Mouse (Mus musculus) lung, embryonic 14.5 days (tissue): ENCODE measurements around the gene Ccne1. TPM values are rescaled to one million over a fixed set of nuclear protein-coding genes. Genes with fewer than 3 reads are reported as not detected.

ENCODE experiments used
- ATAC-seq: fragments of 200-750 bp; cut with Nextera tagmentation; 2 replicates; pipeline ENCODE4 v1.8.0; 2017; ENCODE audit warnings: mild to moderate bottlenecking, moderate TSS enrichment, moderate library complexity; ENCODE audit not compliant: insufficient read depth
- DNase-seq: peaks from one replicate; pipeline ENCODE4 v3.0.0-alpha.2; 2015
- H3K27ac ChIP-seq: fragments of 300-500 bp; sonication (generic); 2 replicates; pipeline ENCODE4 v1.5.1; 2014; ENCODE audit warnings: low read depth, mild to moderate bottlenecking, moderate library complexity
- H3K27me3 ChIP-seq: fragments of 300-500 bp; sonication (generic); 2 replicates; pipeline ENCODE4 v1.6.1; 2014; ENCODE audit warnings: low read length, control low read depth; ENCODE audit not compliant: insufficient read depth
- H3K36me3 ChIP-seq: fragments of 300-500 bp; sonication (generic); 2 replicates; pipeline ENCODE4 v1.6.1; 2014; ENCODE audit warnings: control low read depth; ENCODE audit not compliant: insufficient read depth
- H3K4me1 ChIP-seq: fragments of 300-500 bp; sonication (generic); 2 replicates; pipeline ENCODE4 v1.6.1; 2014; ENCODE audit warnings: antibody characterized with exemption, control low read depth; ENCODE audit not compliant: insufficient read depth
- H3K4me2 ChIP-seq: fragments of 300-500 bp; sonication (generic); 2 replicates; pipeline ENCODE4 v1.6.1; 2014; ENCODE audit warnings: mild to moderate bottlenecking
- H3K4me3 ChIP-seq: fragments of 300-500 bp; sonication (generic); 2 replicates; pipeline ENCODE4 v1.5.1; 2014; ENCODE audit warnings: low read depth, low read length
- H3K9ac ChIP-seq: fragments of 300-500 bp; sonication (generic); 2 replicates; pipeline ENCODE4 v1.6.1; 2014
- H3K9me3 ChIP-seq: fragments of 300-500 bp; sonication (generic); 2 replicates; pipeline ENCODE4 v1.6.1; 2016; ENCODE audit warnings: low read depth, low read length, control low read depth
- CTCF ChIP-seq: IDR thresholded peaks from 2 replicates; pipeline ENCODE4 v1.5.1; 2016; ENCODE audit warnings: antibody characterized with exemption, low read depth
- WGBS: fragments of 180-500 bp; shearing (Covaris S2); extraction: QIAGEN DNeasy Blood & Tissue Kit; methylation state at CpG from one replicate; pipeline ENCODE4 v1.1.7; 2014; 5-methylcytosine and 5-hydroxymethylcytosine counted together
- polyA plus RNA-seq: library from polyadenylated mRNA; unstranded; fragments of >200 nt; fragmentation: Nextera tagmentation; extraction: Ambion mirVana; gene quantifications from 2 replicates; pipeline ENCODE4 v1.2.1, GENCODE M21; 2014

Gene Ccne1
- polyA plus RNA-seq, 1 experiment from 2014 or later = 79.8 TPM

GRCm38 (mm10) chr7:38118594-38118993, 11.3 kb upstream of the Ccne1 start:
- Histone ChIP-seq H3K4me2 (no peak overlapping the region), H3K27ac (no peak overlapping the region), H3K4me1 (no peaks in the 10 kb centered on the region), H3K9ac (no peak overlapping the region), H3K27me3 (no peaks in the 10 kb centered on the region), H3K9me3 (no peaks in the 10 kb centered on the region), H3K36me3 (no peaks in the 10 kb centered on the region), H3K4me3 (no peak overlapping the region)
- no peak for TF ChIP-seq CTCF
- 4% methylated on average over 1 of the region's 1 CpGs for WGBS
- ATAC-seq = no peak
- DNase-seq = no peak

- Histone ChIP-seq H3K36me3 (no peaks in the 10 kb centered on the region), H3K4me2 (peak overlapping the region; percentile 25; the same call in 1 of the 2 replicates), H3K27me3 (no peaks in the 10 kb centered on the region), H3K27ac (peak overlapping the region; percentile 93), H3K9me3 (no peaks in the 10 kb centered on the region), H3K4me1 (peaks cover 16% of the 10 kb centered on the region; the same call in 1 of the 2 replicates), H3K4me3 (no peak overlapping the region), H3K9ac (no peak overlapping the region)
- 47% methylated on average over 9 of the region's 9 CpGs for WGBS
- TF ChIP-seq CTCF = no peak
- ATAC-seq (no peak), DNase-seq (no peak)
These were observed 5.1 kb upstream of the Ccne1 start for GRCm38 (mm10) chr7:38112451-38112850.

- H3K4me3 ChIP-seq = no peak overlapping the region
- peak; percentile 90 for ATAC-seq
- peaks cover 16% of the 10 kb centered on the region; the same call in 1 of the 2 replicates for H3K4me1 ChIP-seq
- DNase-seq = peak; percentile 95
- no peaks in the 10 kb centered on the region for H3K27me3 ChIP-seq
- no peaks in the 10 kb centered on the region for H3K36me3 ChIP-seq
- H3K27ac ChIP-seq = peak overlapping the region; percentile 93
- H3K9ac ChIP-seq = no peak overlapping the region
- no peak for TF ChIP-seq CTCF
- H3K4me2 ChIP-seq = peak overlapping the region; percentile 47
- no peaks in the 10 kb centered on the region for H3K9me3 ChIP-seq
- WGBS = 12% methylated on average over 3 of the region's 3 CpGs
These were observed 4.7 kb upstream of the Ccne1 start for GRCm38 (mm10) chr7:38111996-38112395.

- H3K27ac ChIP-seq = peak overlapping the region; percentile 65
- peaks cover 23% of the 10 kb centered on the region for H3K4me1 ChIP-seq
- TF ChIP-seq CTCF = no peak
- peak overlapping the region; percentile 92 for H3K4me2 ChIP-seq
- DNase-seq (peak; percentile 22), ATAC-seq (no peak)
- no peaks in the 10 kb centered on the region for H3K9me3 ChIP-seq
- H3K27me3 ChIP-seq = no peaks in the 10 kb centered on the region
- WGBS = 21% methylated on average over 10 of the region's 10 CpGs
- H3K36me3 ChIP-seq = peaks cover 19% of the 10 kb centered on the region; the same call in 1 of the 2 replicates
- peak overlapping the region; percentile 68 for H3K9ac ChIP-seq
- H3K4me3 ChIP-seq = peak overlapping the region; percentile 89
These were observed 912 bp upstream of the Ccne1 start for GRCm38 (mm10) chr7:38108260-38108632.

GRCm38 (mm10) chr7:38106711-38107311, 523 bp downstream of the Ccne1 start:
- no peaks in the 10 kb centered on the region for H3K27me3 ChIP-seq
- peak; percentile 43 for DNase-seq
- TF ChIP-seq CTCF = no peak
- peak; percentile 3 for ATAC-seq
- H3K9me3 ChIP-seq = no peaks in the 10 kb centered on the region
- under 1% methylated on average over 45 of the region's 47 CpGs for WGBS
- peak overlapping the region; percentile 89 for H3K4me3 ChIP-seq
- peaks cover 33% of the 10 kb centered on the region for H3K36me3 ChIP-seq
- H3K4me1 ChIP-seq = peaks cover 15% of the 10 kb centered on the region
- H3K4me2 ChIP-seq = peak overlapping the region; percentile 92
- H3K9ac ChIP-seq = peak overlapping the region; percentile 84
- H3K27ac ChIP-seq = peak overlapping the region; percentile 60

- H3K4me1 ChIP-seq = peaks cover 13% of the 10 kb centered on the region
- H3K9ac ChIP-seq = peak overlapping the region; percentile 84
- peak overlapping the region; percentile 92 for H3K4me2 ChIP-seq
- no peaks in the 10 kb centered on the region for H3K9me3 ChIP-seq
- no peak overlapping the region for H3K27ac ChIP-seq
- peak overlapping the region; percentile 89 for H3K4me3 ChIP-seq
- DNase-seq (no peak), ATAC-seq (no peak)
- WGBS = 64% methylated on average over 3 of the region's 3 CpGs
- H3K36me3 ChIP-seq = peaks cover 48% of the 10 kb centered on the region
- no peaks in the 10 kb centered on the region for H3K27me3 ChIP-seq
- TF ChIP-seq CTCF = no peak
These were observed 2.0 kb downstream of the Ccne1 start for GRCm38 (mm10) chr7:38105379-38105778.

- Histone ChIP-seq H3K9ac (no peak overlapping the region), H3K4me2 (0 out of 2 replicates have a peak overlapping the region, but pooled peaks have one; percentile 10), H3K36me3 (peaks cover 59% of the 10 kb centered on the region), H3K27me3 (no peaks in the 10 kb centered on the region), H3K4me3 (no peak overlapping the region), H3K27ac (no peak overlapping the region), H3K9me3 (no peaks in the 10 kb centered on the region), H3K4me1 (peaks cover 13% of the 10 kb centered on the region)
- TF ChIP-seq CTCF = no peak
- no peak for DNase-seq
- no peak for ATAC-seq
- WGBS = 83% methylated on average over 5 of the region's 5 CpGs
These were observed 3.2 kb downstream of the Ccne1 start for GRCm38 (mm10) chr7:38104097-38104496.
